Mouse (Mus musculus) heart, embryonic 15.5 days (tissue): ENCODE data around the gene Wdr4. TPM values are rescaled to one million over a fixed set of nuclear protein-coding genes. Genes with fewer than 3 reads are reported as not detected.

Experiments
- ATAC-seq: fragments of 200-750 bp; cut with Nextera tagmentation; replicated peaks from 2 replicates; pipeline ENCODE4 v1.8.0; 2017; ENCODE audit warnings: low read depth, moderate TSS enrichment; ENCODE audit not compliant: insufficient number of reproducible peaks, insufficient read depth, low FRiP score
- H3K27ac ChIP-seq: fragments of 300-500 bp; sonication (generic); 2 replicates; pipeline ENCODE4 v1.5.1; 2015; ENCODE audit warnings: mild to moderate bottlenecking, inconsistent platforms
- H3K27me3 ChIP-seq: fragments of 300-500 bp; sonication (generic); 2 replicates; pipeline ENCODE4 v1.6.1; 2015; ENCODE audit warnings: inconsistent platforms
- H3K36me3 ChIP-seq: fragments of 300-500 bp; sonication (generic); 2 replicates; pipeline ENCODE4 v1.6.1; 2015; ENCODE audit warnings: mild to moderate bottlenecking, inconsistent platforms
- H3K4me1 ChIP-seq: fragments of 300-500 bp; sonication (generic); replicated peaks from 2 replicates; pipeline ENCODE4 v1.6.1; 2015; ENCODE audit warnings: inconsistent platforms
- H3K4me2 ChIP-seq: fragments of 300-500 bp; sonication (generic); 2 replicates; pipeline ENCODE4 v1.6.1; 2015; ENCODE audit warnings: inconsistent platforms, mild to moderate bottlenecking, moderate library complexity
- H3K4me3 ChIP-seq: fragments of 300-500 bp; sonication (generic); 2 replicates; pipeline ENCODE4 v1.5.1; 2015; ENCODE audit warnings: mild to moderate bottlenecking, inconsistent platforms
- H3K9ac ChIP-seq: fragments of 300-500 bp; sonication (generic); 2 replicates; pipeline ENCODE4 v1.6.1; 2015; ENCODE audit warnings: mild to moderate bottlenecking, inconsistent platforms
- H3K9me3 ChIP-seq: fragments of 300-500 bp; sonication (generic); replicated peaks from 2 replicates; pipeline ENCODE4 v1.6.1; 2016; ENCODE audit warnings: inconsistent platforms
- WGBS: fragments of 180-500 bp; shearing (Covaris S2); methylation state at CpG from one replicate; pipeline ENCODE4 v1.1.7; 2015; ENCODE audit warnings: mixed read lengths; 5-methylcytosine and 5-hydroxymethylcytosine counted together
- polyA plus RNA-seq: library from polyadenylated mRNA; unstranded; fragments of >200 nt; fragmentation: Nextera tagmentation; extraction: Ambion mirVana; gene quantifications from 2 replicates; pipeline ENCODE4 v1.2.1, GENCODE M21; 2015

Wdr4 gene
- polyA plus RNA-seq, 1 experiment from 2014 or later, result 16.7 TPM

- H3K4me1 ChIP-seq, result peaks cover 8% of the 10 kb centered on the region
- H3K27ac ChIP-seq, result no peak overlapping the region
- ATAC-seq, result no peak
- H3K9ac ChIP-seq, result no peak overlapping the region
- no peak overlapping the region for H3K4me3 ChIP-seq
- no peak overlapping the region for H3K4me2 ChIP-seq
- 58% methylated on average over 18 of the region's 18 CpGs for WGBS
- H3K9me3 ChIP-seq, result no peaks in the 10 kb centered on the region
- no peaks in the 10 kb centered on the region for H3K36me3 ChIP-seq
- H3K27me3 ChIP-seq, result no peaks in the 10 kb centered on the region
These were observed 62.8 kb downstream of the Wdr4 start for GRCm38 (mm10) chr17:31456723-31457567.

GRCm38 (mm10) chr17:31454056-31454455 is 65.7 kb downstream of the Wdr4 start:
- Histone ChIP-seq H3K9ac (no peak overlapping the region), H3K4me1 (peaks cover 10% of the 10 kb centered on the region), H3K36me3 (no peaks in the 10 kb centered on the region), H3K27ac (no peak overlapping the region), H3K9me3 (no peaks in the 10 kb centered on the region), H3K4me2 (no peak overlapping the region), H3K27me3 (no peaks in the 10 kb centered on the region), H3K4me3 (no peak overlapping the region)
- no peak for ATAC-seq
- 82% methylated on average over 9 of the region's 9 CpGs for WGBS

GRCm38 (mm10) chr17:31453476-31453875 is 66.3 kb downstream of the Wdr4 start:
- H3K4me1 ChIP-seq, result peaks cover 10% of the 10 kb centered on the region
- 61% methylated on average over 3 of the region's 3 CpGs for WGBS
- no peaks in the 10 kb centered on the region for H3K27me3 ChIP-seq
- no peak overlapping the region for H3K4me2 ChIP-seq
- H3K4me3 ChIP-seq, result no peak overlapping the region
- ATAC-seq, result no peak
- H3K27ac ChIP-seq, result peak overlapping the region; percentile 10; the same call in 1 of the 2 replicates
- H3K9ac ChIP-seq, result no peak overlapping the region
- no peaks in the 10 kb centered on the region for H3K36me3 ChIP-seq
- H3K9me3 ChIP-seq, result no peaks in the 10 kb centered on the region

- Histone ChIP-seq H3K27ac (peak overlapping the region; percentile 10; the same call in 1 of the 2 replicates), H3K9ac (no peak overlapping the region), H3K36me3 (no peaks in the 10 kb centered on the region), H3K4me3 (no peak overlapping the region), H3K9me3 (no peaks in the 10 kb centered on the region), H3K4me2 (no peak overlapping the region), H3K27me3 (no peaks in the 10 kb centered on the region), H3K4me1 (peaks cover 10% of the 10 kb centered on the region)
- 63% methylated on average over 2 of the region's 2 CpGs for WGBS
- no peak for ATAC-seq
These were observed 67.0 kb downstream of the Wdr4 start for GRCm38 (mm10) chr17:31452816-31453215.

- H3K27ac ChIP-seq, result no peak overlapping the region
- no peak overlapping the region for H3K4me2 ChIP-seq
- no peak overlapping the region for H3K4me3 ChIP-seq
- peaks cover 6% of the 10 kb centered on the region for H3K4me1 ChIP-seq
- ATAC-seq, result no peak
- H3K36me3 ChIP-seq, result no peaks in the 10 kb centered on the region
- WGBS, result 60% methylated on average over 8 of the region's 8 CpGs
- no peak overlapping the region for H3K9ac ChIP-seq
- no peaks in the 10 kb centered on the region for H3K27me3 ChIP-seq
- no peaks in the 10 kb centered on the region for H3K9me3 ChIP-seq
These were observed 68.5 kb downstream of the Wdr4 start for GRCm38 (mm10) chr17:31451179-31451708.

GRCm38 (mm10) chr17:31450206-31450605 is 69.6 kb downstream of the Wdr4 start:
- H3K9ac ChIP-seq, result no peak overlapping the region
- no peaks in the 10 kb centered on the region for H3K27me3 ChIP-seq
- no peak for ATAC-seq
- peaks cover 4% of the 10 kb centered on the region for H3K4me1 ChIP-seq
- H3K27ac ChIP-seq, result no peak overlapping the region
- H3K4me2 ChIP-seq, result no peak overlapping the region
- H3K4me3 ChIP-seq, result no peak overlapping the region
- no peaks in the 10 kb centered on the region for H3K36me3 ChIP-seq
- WGBS, result 65% methylated on average over 3 of the region's 3 CpGs
- no peaks in the 10 kb centered on the region for H3K9me3 ChIP-seq

- Histone ChIP-seq H3K27me3 (no peaks in the 10 kb centered on the region), H3K4me3 (no peak overlapping the region), H3K27ac (no peak overlapping the region), H3K9me3 (no peaks in the 10 kb centered on the region), H3K9ac (no peak overlapping the region), H3K4me1 (peaks cover 7% of the 10 kb centered on the region; the same call in 1 of the 2 replicates), H3K4me2 (no peak overlapping the region), H3K36me3 (no peaks in the 10 kb centered on the region)
- no peak for ATAC-seq
- 65% methylated on average over 1 of the region's 1 CpGs for WGBS
These were observed 71.3 kb downstream of the Wdr4 start for GRCm38 (mm10) chr17:31448519-31448918.

GRCm38 (mm10) chr17:31447766-31448165 is 72.0 kb downstream of the Wdr4 start:
- 73% methylated on average over 5 of the region's 5 CpGs for WGBS
- no peaks in the 10 kb centered on the region for H3K27me3 ChIP-seq
- no peak overlapping the region for H3K4me3 ChIP-seq
- ATAC-seq, result no peak
- H3K4me1 ChIP-seq, result peaks cover 9% of the 10 kb centered on the region
- H3K36me3 ChIP-seq, result no peaks in the 10 kb centered on the region
- no peak overlapping the region for H3K9ac ChIP-seq
- no peak overlapping the region for H3K4me2 ChIP-seq
- no peaks in the 10 kb centered on the region for H3K9me3 ChIP-seq
- no peak overlapping the region for H3K27ac ChIP-seq

- H3K9ac ChIP-seq, result no peak overlapping the region
- ATAC-seq, result no peak
- 39% methylated on average over 7 of the region's 7 CpGs for WGBS
- no peaks in the 10 kb centered on the region for H3K27me3 ChIP-seq
- no peak overlapping the region for H3K27ac ChIP-seq
- peaks cover 10% of the 10 kb centered on the region for H3K4me1 ChIP-seq
- no peaks in the 10 kb centered on the region for H3K36me3 ChIP-seq
- H3K4me3 ChIP-seq, result no peak overlapping the region
- no peak overlapping the region for H3K4me2 ChIP-seq
- no peaks in the 10 kb centered on the region for H3K9me3 ChIP-seq
These were observed 74.6 kb downstream of the Wdr4 start for GRCm38 (mm10) chr17:31445061-31445731.
